Mouse (Mus musculus): ENCODE data around the gene Pet117.

The Pet117 gene

GRCm38 (mm10) chr2:144381741-144382140 is 12.9 kb downstream of the Pet117 start:
- no peak for DNase-seq (ENCODE audit: low spot score)

DNA sequence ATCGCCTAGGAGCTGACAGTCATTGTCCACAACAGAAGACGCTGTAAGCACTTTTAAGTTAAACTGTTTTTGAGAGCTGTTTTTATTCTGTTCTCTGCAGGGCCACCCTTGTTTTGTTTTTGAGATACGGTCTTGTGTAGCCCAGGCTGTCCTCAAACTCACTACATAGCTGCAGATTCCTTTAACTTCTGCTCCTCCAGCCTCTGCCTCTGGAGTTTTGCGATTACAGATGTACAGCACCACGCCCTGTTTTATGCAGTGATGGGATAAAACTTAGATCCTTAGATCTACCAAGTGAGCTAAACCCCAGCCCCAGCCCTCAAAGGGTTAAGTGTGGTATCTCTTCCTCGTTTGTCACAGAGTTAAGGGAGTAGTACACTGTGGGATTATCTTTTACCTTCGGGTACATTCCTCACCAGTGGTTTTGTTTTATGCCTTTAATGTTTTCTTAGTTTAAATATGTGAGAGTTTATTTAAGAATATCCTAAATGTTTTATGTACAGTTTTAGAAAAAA is 13.9 kb downstream of the Pet117 start:
- DNase-seq (ENCODE audit: low spot score): no peak

- no peak for DNase-seq (ENCODE audit: low spot score)
Measured at GRCm38 (mm10) chr2:144386296-144386695, 17.5 kb downstream of the Pet117 start.

- no peak for DNase-seq (ENCODE audit: low spot score)
Measured at GRCm38 (mm10) chr2:144388416-144388815, 19.6 kb downstream of the Pet117 start.

DNA sequence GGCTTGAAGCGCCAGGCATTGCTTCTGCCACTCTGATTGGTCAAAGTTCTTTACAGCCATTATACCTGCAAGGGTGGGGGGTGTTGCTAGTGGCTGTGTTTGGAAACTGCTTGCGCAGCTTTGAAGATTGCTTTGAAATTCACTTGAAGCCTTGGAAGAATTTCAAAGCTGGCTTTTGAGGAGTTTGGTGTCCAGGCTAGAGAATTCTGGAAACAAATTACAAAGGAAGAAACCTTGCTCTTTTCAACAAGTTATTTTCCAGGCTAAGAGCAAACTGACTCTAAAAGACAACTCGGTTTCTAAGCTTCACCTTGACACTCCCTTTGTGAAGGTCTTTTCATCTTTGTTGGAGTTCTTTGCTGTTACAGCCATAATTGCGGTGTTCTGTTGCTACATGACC is 30.7 kb downstream of the Pet117 start:
- no peak for DNase-seq (ENCODE audit: low spot score)

- no peak for DNase-seq (ENCODE audit: low spot score)
Measured at GRCm38 (mm10) chr2:144400659-144401058, 31.9 kb downstream of the Pet117 start.

DNA sequence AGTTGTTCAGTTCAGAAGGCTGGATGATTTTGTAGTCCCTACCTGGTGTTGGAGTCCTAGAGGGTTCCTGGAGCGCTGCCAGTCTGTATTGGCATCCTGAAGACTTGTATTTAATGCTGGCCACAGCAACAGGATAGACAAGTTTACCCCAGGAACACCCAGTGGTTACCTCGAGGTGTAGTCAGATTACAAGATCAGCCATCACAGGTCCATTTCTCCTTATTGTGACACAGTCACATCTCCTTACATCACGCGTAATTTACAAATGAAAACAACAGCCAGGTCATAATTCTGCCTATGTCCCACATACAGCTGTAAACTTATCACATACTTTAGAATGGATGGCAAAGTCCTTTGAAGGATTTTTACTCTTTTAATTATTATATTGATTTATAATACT is 40.2 kb downstream of the Pet117 start:
- DNase-seq (ENCODE audit: low spot score): no peak

- DNase-seq (ENCODE audit: low spot score): no peak
Measured at GRCm38 (mm10) chr2:144410603-144411002, 41.8 kb downstream of the Pet117 start.

DNA sequence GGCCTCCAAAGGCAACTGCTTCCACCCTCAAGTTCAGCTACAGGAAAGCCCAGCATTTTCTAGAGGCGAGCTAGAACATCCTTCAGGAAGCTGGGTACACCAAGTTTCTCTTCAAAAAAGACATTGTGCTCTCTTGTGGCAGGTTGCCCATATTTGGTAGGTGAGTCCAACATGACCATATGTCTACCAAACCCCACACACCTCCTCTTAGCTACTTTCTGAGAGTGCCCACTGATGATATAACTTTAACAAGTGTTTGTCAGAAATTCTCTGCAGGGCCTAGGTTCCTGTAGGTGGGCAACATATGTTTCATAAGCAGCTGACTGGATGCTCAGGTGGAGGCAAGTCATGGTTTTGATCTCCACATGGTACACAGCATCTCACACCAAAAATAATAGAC is 45.9 kb downstream of the Pet117 start:
- DNase-seq (ENCODE audit: low spot score): no peak

DNA sequence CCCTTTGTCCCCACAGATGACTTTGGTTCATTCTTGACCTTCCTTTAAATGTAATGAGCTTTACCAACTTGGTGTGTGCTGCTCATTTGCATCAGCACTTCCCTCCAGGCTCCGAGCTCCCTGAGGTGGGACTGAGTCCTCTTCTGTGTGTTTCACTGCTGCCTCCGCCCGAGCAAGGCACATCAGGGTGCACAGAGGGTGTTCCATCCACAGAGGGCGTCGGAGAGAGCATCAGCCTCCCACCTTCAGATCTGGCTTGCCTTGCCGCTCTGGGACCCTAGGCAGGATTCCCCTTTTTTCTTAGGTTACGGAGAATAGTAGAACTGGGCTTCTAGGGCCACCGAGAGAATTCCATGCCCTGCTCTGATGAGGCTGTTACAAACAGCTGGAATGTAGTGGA is 48.1 kb downstream of the Pet117 start:
- no peak for DNase-seq (ENCODE audit: low spot score)

DNA sequence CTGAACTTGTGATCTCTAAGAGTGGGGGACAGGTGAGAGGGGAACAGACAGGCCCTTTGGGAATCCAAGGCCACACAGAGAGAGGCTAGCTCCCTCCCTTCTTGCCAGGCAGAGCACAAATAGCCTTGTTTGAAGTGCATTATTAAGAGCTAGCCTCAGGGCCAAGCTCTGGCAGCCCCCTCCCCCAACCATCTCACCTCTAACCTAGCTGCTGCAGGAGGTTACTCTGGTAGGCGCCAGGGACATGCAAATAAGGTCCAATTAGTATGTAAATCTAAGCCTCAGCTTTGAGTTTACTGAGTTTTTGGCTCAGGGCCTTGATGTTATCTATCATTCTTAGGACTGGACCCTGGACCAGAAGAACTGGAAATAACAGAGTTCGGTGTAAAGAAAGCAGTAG is 49.3 kb downstream of the Pet117 start:
- no peak for DNase-seq (ENCODE audit: low spot score)

DNA sequence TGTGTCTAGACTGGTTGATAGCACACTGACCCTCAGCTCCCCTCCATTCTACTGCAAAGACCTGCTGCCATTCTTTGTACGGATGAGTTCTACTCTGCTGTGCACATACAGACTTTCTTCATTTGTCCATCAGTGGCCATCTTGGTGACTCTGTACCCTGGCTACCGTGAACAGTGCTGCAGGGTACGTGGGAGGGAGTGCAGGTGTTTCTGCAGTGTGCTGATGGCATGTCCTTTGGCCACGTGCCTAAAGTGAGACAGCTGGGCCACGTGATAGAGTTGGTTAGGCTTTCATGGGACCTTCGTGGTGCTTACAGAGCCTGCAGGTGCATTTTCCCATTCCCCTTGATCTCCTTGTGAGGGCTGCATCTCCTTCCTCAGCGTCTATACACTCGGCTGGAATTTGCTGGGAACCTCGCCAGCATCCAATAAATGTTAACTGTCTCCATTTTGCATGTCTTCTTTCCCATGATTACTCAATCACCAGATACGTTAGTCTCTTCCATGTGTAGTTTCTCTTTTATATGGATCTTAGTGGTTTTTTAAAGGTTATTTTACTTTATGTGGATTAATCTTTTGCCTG is 53.4 kb downstream of the Pet117 start:
- DNase-seq (ENCODE audit: low spot score): no peak
